Comparison of ENCODE assay signal across 9 mouse cellular contexts in genomic region chr15:77306547-77307261, GRCm38 (mm10). TPM values are rescaled to one million over a fixed set of nuclear protein-coding genes. Genes with fewer than 3 reads are reported as not detected.
DNase-seq lines count a peak whose midpoint lies in the region; ATAC-seq and TF ChIP-seq lines count a peak whose summit lies in the region.
"Had no signal": no experiment of that assay in that cellular context is flagged by ENCODE, and none has a peak within 500 bp of the region (broad histone marks: within the 10 kb centered on the region; RNA-seq: fewer than 3 reads in every experiment).

TSS of gene Rbfox2 (minus strand) at chr15:77307004.

- H3K27me3 ChIP-seq in heart, embryonic 12.5 days (replicated peaks) = no peaks in the 10 kb centered on the region
- no peaks in the 10 kb centered on the region for H3K27me3 ChIP-seq in kidney, embryonic 16.5 days (ENCODE audit: insufficient read depth, low read length)
- H3K27me3 ChIP-seq in stomach, embryonic 16.5 days (ENCODE audit: control insufficient read depth, insufficient read depth, low read length) = no peaks in the 10 kb centered on the region

- peak within 1 kb of the TSS; percentile 96 for H3K4me3 ChIP-seq in bone marrow macrophage, adult 2 months (ENCODE audit: insufficient read depth, low read length)
- H3K4me3 ChIP-seq in embryonic fibroblast, embryonic 13.5 days (ENCODE audit: insufficient read depth, low read length) = peak within 1 kb of the TSS; percentile 98
- peak within 1 kb of the TSS; percentile 99 for H3K4me3 ChIP-seq in heart, embryonic 12.5 days
- H3K4me3 ChIP-seq in kidney, embryonic 16.5 days (ENCODE audit: low read length) = peak within 1 kb of the TSS; percentile 86
- H3K4me3 ChIP-seq in stomach, embryonic 16.5 days (replicated peaks; ENCODE audit: low read length) = peak within 1 kb of the TSS; percentile 89

- H3K27ac ChIP-seq in bone marrow macrophage, adult 2 months (ENCODE audit: insufficient read depth, low read depth, low read length) = no peak within 1 kb of the TSS
- H3K27ac ChIP-seq in embryonic fibroblast, embryonic 13.5 days (ENCODE audit: insufficient read depth, low read length) = peak within 1 kb of the TSS; percentile 88
- peak within 1 kb of the TSS; percentile 99 for H3K27ac ChIP-seq in heart, embryonic 12.5 days (ENCODE audit: poor library complexity, severe bottlenecking)
- H3K27ac ChIP-seq in kidney, embryonic 16.5 days (ENCODE audit: low read length) = peak within 1 kb of the TSS; percentile 99
- H3K27ac ChIP-seq in stomach, embryonic 16.5 days (ENCODE audit: low read length) = peak within 1 kb of the TSS; percentile 97
- H3K27ac ChIP-seq: macrophage had no signal

- TF ChIP-seq CTCF in bone marrow macrophage, adult 2 months (IDR thresholded peaks at IDR 0.05; ENCODE audit: low read depth, low read length) = no peak
- no peak for TF ChIP-seq CTCF in embryonic fibroblast, embryonic 13.5 days (IDR thresholded peaks at IDR 0.05; ENCODE audit: borderline replicate concordance, insufficient read depth, low read length)

- TF ChIP-seq POLR2A in bone marrow macrophage, adult 2 months (IDR thresholded peaks at IDR 0.05; ENCODE audit: borderline replicate concordance, low read depth, low read length) = no peak
- peak; percentile 87 for TF ChIP-seq POLR2A in embryonic fibroblast, embryonic 13.5 days (IDR thresholded peaks at IDR 0.05; ENCODE audit: low read depth, low read length)

- no peaks in the 10 kb centered on the region for H3K9me3 ChIP-seq in heart, embryonic 12.5 days (replicated peaks)
- H3K9me3 ChIP-seq in kidney, embryonic 16.5 days (ENCODE audit: low read length) = no peaks in the 10 kb centered on the region
- H3K9me3 ChIP-seq in stomach, embryonic 16.5 days (replicated peaks; ENCODE audit: control insufficient read depth, low read length) = no peaks in the 10 kb centered on the region

- peak within 1 kb of the TSS; percentile 99 for H3K9ac ChIP-seq in heart, embryonic 12.5 days
- H3K9ac ChIP-seq in kidney, embryonic 16.5 days (replicated peaks; ENCODE audit: low read length) = peak within 1 kb of the TSS; percentile 98
- peak within 1 kb of the TSS; percentile 96 for H3K9ac ChIP-seq in stomach, embryonic 16.5 days (ENCODE audit: low read length)

- no peaks in the 10 kb centered on the region for H3K36me3 ChIP-seq in heart, embryonic 12.5 days
- 0 out of 2 replicates have a peak, but pooled peaks cover under 1% of the 10 kb centered on the region for H3K36me3 ChIP-seq in kidney, embryonic 16.5 days (ENCODE audit: insufficient read depth, low read length)
- no peaks in the 10 kb centered on the region for H3K36me3 ChIP-seq in stomach, embryonic 16.5 days (ENCODE audit: control insufficient read depth, insufficient read depth, low read length)

- H3K4me2 ChIP-seq in heart, embryonic 12.5 days = peak within 1 kb of the TSS; percentile 92
- H3K4me2 ChIP-seq in kidney, embryonic 16.5 days (replicated peaks; ENCODE audit: low read depth, low read length) = peak within 1 kb of the TSS; percentile 84
- H3K4me2 ChIP-seq in stomach, embryonic 16.5 days (ENCODE audit: low read depth, low read length) = peak within 1 kb of the TSS; percentile 74

- WGBS in heart, embryonic 12.5 days = under 1% methylated on average over 89 of the region's 90 CpGs
- WGBS in kidney, embryonic 16.5 days = under 1% methylated on average over 73 of the region's 90 CpGs
- WGBS in stomach, embryonic 16.5 days = under 1% methylated on average over 88 of the region's 90 CpGs

- peak; percentile 93 for ATAC-seq in heart, embryonic 12.5 days (ENCODE audit: insufficient number of reproducible peaks, low FRiP score)
- peak; percentile 97 for ATAC-seq in kidney, embryonic 16.5 days (ENCODE audit: low FRiP score, low TSS enrichment)
- ATAC-seq in stomach, embryonic 16.5 days (ENCODE audit: insufficient read depth, low FRiP score) = peak; percentile 98

- peak; percentile 70 for DNase-seq in CD4-positive, CD25-positive, alpha-beta regulatory T cell, adult 2 months (ENCODE audit: low read depth, low spot score)
- DNase-seq in liver = peak; percentile 85
- DNase-seq in naive thymus-derived CD4-positive, alpha-beta T cell, adult 2 months (ENCODE audit: low read depth) = peak; percentile 55

- no peaks in the 10 kb centered on the region for H3K4me1 ChIP-seq in bone marrow macrophage, adult 2 months (ENCODE audit: control insufficient read depth, insufficient read depth, low read length)
- H3K4me1 ChIP-seq in embryonic fibroblast, embryonic 13.5 days (ENCODE audit: control insufficient read depth, insufficient read depth, low read length) = peaks cover 2% of the 10 kb centered on the region; the same call in 1 of the 2 replicates
- H3K4me1 ChIP-seq in heart, embryonic 12.5 days (replicated peaks) = peaks cover 40% of the 10 kb centered on the region
- H3K4me1 ChIP-seq in kidney, embryonic 16.5 days (ENCODE audit: insufficient read depth, low read length) = peaks cover 12% of the 10 kb centered on the region
- peaks cover 23% of the 10 kb centered on the region for H3K4me1 ChIP-seq in stomach, embryonic 16.5 days (ENCODE audit: control insufficient read depth, insufficient read depth, low read length)

RNA-seq across cellular contexts. Expression of gene Rbfox2, which starts in this region (rescaled TPM):
- polyA plus RNA-seq in bone marrow macrophage, adult 2 months (2012; ENCODE audit: insufficient read depth, insufficient read length, missing spikeins) = 1.3 and 2.0 TPM in 2 replicates
- 228 and 253 TPM in 2 replicates for polyA plus RNA-seq in embryonic fibroblast, embryonic 13.5 days (2011; ENCODE audit: insufficient read length, low read depth, missing spikeins)
- polyA plus RNA-seq in heart, embryonic 12.5 days (2016; fragmentation: Nextera tagmentation; extraction: Ambion mirVana) = 87.6 and 97.4 TPM in 2 replicates
- 49.1 and 50.2 TPM in 2 replicates for polyA plus RNA-seq in kidney, embryonic 16.5 days (2015; fragmentation: Nextera tagmentation; extraction: Ambion mirVana)
- polyA plus RNA-seq in stomach, embryonic 16.5 days (2015; fragmentation: Nextera tagmentation; extraction: Ambion mirVana) = 55.7 and 63.6 TPM in 2 replicates

Comparison
In these comparisons a context has a peak if more than half of its experiments do, and no peak if none do; other contexts are left out.
1. RNA of gene Rbfox2 (polyA plus RNA-seq): 228 to 253 TPM in embryonic fibroblast, embryonic 13.5 days, 87.6 to 97.4 TPM in heart, embryonic 12.5 days, 55.7 to 63.6 TPM in stomach, embryonic 16.5 days and 49.1 to 50.2 TPM in kidney, embryonic 16.5 days; 1.3 to 2.0 TPM in bone marrow macrophage, adult 2 months; every median in the first group is over 10 times any median in the second.
2. Peak in every context shown above with its lines, with median percentiles within 50 percentile points of each other: DNase-seq, H3K4me3 ChIP-seq, ATAC-seq, H3K4me2 ChIP-seq and H3K9ac ChIP-seq.